Mouse (Mus musculus) G1E (cell line): ENCODE data around the gene Ssu72. TPM values are rescaled to one million over a fixed set of nuclear protein-coding genes. Genes with fewer than 3 reads are reported as not detected.
A peak's percentile ranks its signal among the peaks of the same experiment; 100 is the strongest.

Source experiments
- ATAC-seq: 2 replicates; pipeline ENCODE4 v1.8.0; 2016; ENCODE audit warnings: mild to moderate bottlenecking; ENCODE audit not compliant: insufficient number of reproducible peaks, poor library complexity, low FRiP score, severe bottlenecking; ENCODE audit errors: extremely low read depth
- DNase-seq: peaks from one replicate; pipeline ENCODE4 v3.0.0; 2012; ENCODE audit warnings: low spot score
- H3K27me3 ChIP-seq: 2 replicates; pipeline ENCODE4 v1.6.1; 2012; ENCODE audit warnings: mild to moderate bottlenecking, low read length, inconsistent platforms; ENCODE audit not compliant: insufficient read depth
- H3K36me3 ChIP-seq: replicated peaks from 2 replicates; pipeline ENCODE3; 2012; ENCODE audit warnings: mild to moderate bottlenecking, inconsistent platforms
- H3K4me1 ChIP-seq: 2 replicates; pipeline ENCODE4 v1.6.1; 2012; ENCODE audit warnings: low read depth, low read length, inconsistent platforms, mixed read lengths; ENCODE audit not compliant: insufficient read depth
- H3K4me3 ChIP-seq: 2 replicates; pipeline ENCODE4 v1.5.1; 2012; ENCODE audit warnings: low read depth, mild to moderate bottlenecking, inconsistent platforms, low read length, moderate library complexity, mixed read lengths
- H3K9me3 ChIP-seq: replicated peaks from 2 replicates; pipeline ENCODE4 v1.6.1; 2012; ENCODE audit warnings: inconsistent platforms
- CTCF ChIP-seq: IDR thresholded peaks from 2 replicates; pipeline ENCODE4 v1.5.1; 2012; ENCODE audit warnings: low read depth, low read length, inconsistent platforms, mixed read lengths
- GATA1 ChIP-seq: IDR thresholded peaks from 2 replicates; pipeline ENCODE4 v1.6.1; 2012; ENCODE audit warnings: borderline replicate concordance, low read length, inconsistent platforms, mixed read lengths
- GATA2 ChIP-seq: IDR thresholded peaks from 2 replicates; pipeline ENCODE4 v1.6.1; 2012; ENCODE audit warnings: low read depth, low read length, inconsistent platforms, borderline replicate concordance
- POLR2AphosphoS5 ChIP-seq: IDR thresholded peaks from 2 replicates; pipeline ENCODE4 v1.6.1; 2012; ENCODE audit warnings: low read depth, low read length, inconsistent platforms; ENCODE audit not compliant: insufficient replicate concordance
- TAL1 ChIP-seq: conservative IDR thresholded peaks from 2 replicates; pipeline ENCODE4 v1.6.1; 2012; ENCODE audit warnings: low read depth, low read length, inconsistent platforms, mixed read lengths
- polyA plus RNA-seq: library from polyadenylated mRNA; stranded (reverse); fragments of >175 nt; gene quantifications from 2 replicates; pipeline ENCODE4 v1.2.3, GENCODE M21; 2012
- total RNA-seq, 2 experiments: library from RNA; stranded (forward) in 1 of 2; stranded (reverse) in 1 of 2; fragments of 200-1000 nt in 1 of 2; fragments of >200 nt in 1 of 2; fragmentation: Nextera tagmentation in 1 of 2; gene quantifications; 2 replicates each; pipeline ENCODE4 v1.2.3; 2014 to 2017

Gene Ssu72
- total and polyA plus RNA-seq, 3 experiments, result 91.4 to 195 (median 186) TPM

DNA sequence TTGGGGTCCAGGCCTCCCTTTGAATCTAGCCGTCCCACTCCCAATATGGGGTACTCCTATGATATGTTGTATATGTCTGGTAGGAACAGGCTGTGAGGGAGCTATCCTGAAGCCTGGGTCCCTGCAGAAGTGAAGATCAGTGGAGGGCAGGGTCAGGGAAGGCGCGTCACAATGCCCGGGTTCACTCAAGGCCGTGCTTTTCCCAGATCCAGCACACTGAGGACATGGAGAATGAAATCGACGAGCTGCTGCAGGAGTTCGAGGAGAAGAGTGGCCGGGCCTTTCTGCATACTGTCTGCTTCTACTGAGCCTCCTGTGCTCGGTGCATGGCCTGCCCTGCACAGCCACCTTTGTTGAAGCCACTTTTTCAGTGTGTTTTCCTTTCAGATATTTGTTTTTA, 28.7 kb downstream of the Ssu72 start:
- Histone ChIP-seq H3K9me3 (no peaks in the 10 kb centered on the region), H3K27me3 (no peaks in the 10 kb centered on the region), H3K36me3 (peaks cover 89% of the 10 kb centered on the region), H3K4me1 (peaks cover 40% of the 10 kb centered on the region), H3K4me3 (no peak overlapping the region)
- DNase-seq (no peak), ATAC-seq (no peak)
- TF ChIP-seq POLR2AphosphoS5, result no peak
- no peak for TF ChIP-seq TAL1
- TF ChIP-seq GATA1, result no peak
- TF ChIP-seq GATA2, result no peak
- TF ChIP-seq CTCF, result no peak

GRCm38 (mm10) chr4:155734350-155734941, 29.8 kb downstream of the Ssu72 start, which contains the start of gene Tmem240:
TSS of gene Tmem240 (plus strand) at chr4:155734800.
- peak within 1 kb of the TSS; percentile 84 for H3K4me3 ChIP-seq
- no peaks in the 10 kb centered on the region for H3K27me3 ChIP-seq
- TF ChIP-seq CTCF (no peak), POLR2AphosphoS5 (no peak), TAL1 (no peak), GATA1 (no peak), GATA2 (no peak)
- H3K4me1 ChIP-seq, result peaks cover 44% of the 10 kb centered on the region
- ATAC-seq (peak; percentile 90), DNase-seq (peak; percentile 92)
- H3K36me3 ChIP-seq, result peaks cover 89% of the 10 kb centered on the region
- no peaks in the 10 kb centered on the region for H3K9me3 ChIP-seq

- peaks cover 89% of the 10 kb centered on the region for H3K36me3 ChIP-seq
- H3K9me3 ChIP-seq, result no peaks in the 10 kb centered on the region
- peaks cover 49% of the 10 kb centered on the region for H3K4me1 ChIP-seq
- ATAC-seq (no peak), DNase-seq (peak; percentile 63)
- TF ChIP-seq GATA2 (no peak), TAL1 (no peak), POLR2AphosphoS5 (no peak), GATA1 (no peak), CTCF (no peak)
- no peaks in the 10 kb centered on the region for H3K27me3 ChIP-seq
- peak overlapping the region; percentile 84 for H3K4me3 ChIP-seq
Observed at GRCm38 (mm10) chr4:155734951-155735702, 30.5 kb downstream of the Ssu72 start.

DNA sequence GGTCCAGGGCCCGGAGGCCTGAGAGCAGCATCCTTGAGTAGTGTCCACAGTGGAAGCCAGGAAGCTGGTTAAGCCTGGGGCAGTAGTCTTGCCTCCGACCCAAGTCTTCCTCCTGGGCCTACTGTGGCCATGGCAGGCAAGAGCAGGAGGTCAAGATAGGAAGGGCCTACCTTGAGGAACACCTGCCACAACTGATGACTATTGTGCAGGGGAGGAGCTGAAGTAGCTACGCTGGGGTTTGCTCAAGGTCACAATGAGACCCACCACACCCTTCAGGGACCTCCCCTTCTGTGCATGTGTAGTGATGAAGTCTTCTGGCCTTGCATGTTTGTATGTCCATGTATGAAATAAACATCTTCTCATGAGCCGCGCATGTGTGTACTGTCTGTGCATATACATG, 31.2 kb downstream of the Ssu72 start:
- TF ChIP-seq TAL1 (no peak), GATA1 (no peak), CTCF (no peak), GATA2 (no peak), POLR2AphosphoS5 (no peak)
- Histone ChIP-seq H3K4me3 (peak overlapping the region; percentile 84), H3K9me3 (no peaks in the 10 kb centered on the region), H3K36me3 (peaks cover 89% of the 10 kb centered on the region), H3K4me1 (peaks cover 49% of the 10 kb centered on the region), H3K27me3 (no peaks in the 10 kb centered on the region)
- DNase-seq, result no peak
- ATAC-seq, result no peak

GRCm38 (mm10) chr4:155736421-155736820, 31.8 kb downstream of the Ssu72 start:
- no peak for DNase-seq
- H3K27me3 ChIP-seq, result no peaks in the 10 kb centered on the region
- ATAC-seq, result no peak
- H3K9me3 ChIP-seq, result no peaks in the 10 kb centered on the region
- H3K4me1 ChIP-seq, result peaks cover 47% of the 10 kb centered on the region
- H3K36me3 ChIP-seq, result peaks cover 89% of the 10 kb centered on the region
- TF ChIP-seq POLR2AphosphoS5 (no peak), GATA2 (no peak), GATA1 (no peak), CTCF (no peak), TAL1 (no peak)
- H3K4me3 ChIP-seq, result no peak overlapping the region

DNA sequence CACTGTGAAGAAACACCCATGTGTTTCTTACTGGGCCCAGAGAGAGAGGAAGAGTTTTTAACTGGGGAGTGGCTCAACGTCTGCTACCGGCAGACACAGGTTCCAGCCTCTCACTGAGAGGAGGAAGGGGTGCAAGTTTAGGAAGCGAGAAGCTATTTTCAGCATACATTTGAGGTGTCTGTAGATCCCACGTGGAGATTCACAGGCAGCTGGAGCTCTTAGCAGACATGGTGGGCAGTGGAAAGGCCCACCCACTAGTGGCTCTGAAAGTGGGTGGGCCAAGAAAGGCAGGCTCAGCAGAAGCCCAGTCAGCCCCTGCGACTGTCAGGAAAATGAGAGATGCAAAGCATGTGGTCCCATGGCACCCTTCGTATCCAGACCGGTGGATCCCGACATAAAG, 33.7 kb downstream of the Ssu72 start:
- DNase-seq (no peak), ATAC-seq (no peak)
- Histone ChIP-seq H3K4me3 (no peak overlapping the region), H3K9me3 (no peaks in the 10 kb centered on the region), H3K36me3 (peaks cover 89% of the 10 kb centered on the region), H3K4me1 (peaks cover 38% of the 10 kb centered on the region), H3K27me3 (no peaks in the 10 kb centered on the region)
- TF ChIP-seq GATA1 (no peak), CTCF (no peak), GATA2 (no peak), TAL1 (no peak), POLR2AphosphoS5 (no peak)
